Mouse (Mus musculus) hindbrain, embryonic 10.5 days (tissue): ENCODE data around the gene Rab38. TPM values are rescaled to one million over a fixed set of nuclear protein-coding genes. Genes with fewer than 3 reads are reported as not detected.

Source experiments
- polyA plus RNA-seq: library from polyadenylated mRNA; unstranded; fragments of >200 nt; fragmentation: Nextera tagmentation; extraction: Ambion mirVana; gene quantifications from 2 replicates; pipeline ENCODE4 v1.2.1, GENCODE M21; 2016

Rab38 gene
- polyA plus RNA-seq, 1 experiment from 2014 or later, result 5.2 TPM

Other genes starting within 250 kb of the Rab38 start
- 22.1 and 22.2 TPM in 2 replicates for gene Ctsc, start 152.2 kb upstream of the Rab38 start, polyA plus RNA-seq